Mouse (Mus musculus) thymus, postnatal 4 days (tissue): ENCODE measurements around the gene Zfp697.
"Not testable (repeated sequence)": the region's sequence is repeated elsewhere in the genome, so short reads cannot be mapped to it uniquely, and the experiment has no call there.

Source experiments
- DNase-seq: peaks from one replicate; pipeline ENCODE4 v3.0.0; 2021

The Zfp697 gene

GRCm38 (mm10) chr3:98720740-98721139, 338.5 kb downstream of the Zfp697 start:
- no peak for DNase-seq

GRCm38 (mm10) chr3:98724376-98724775, 342.1 kb downstream of the Zfp697 start, which contains the start of gene Hsd3b2:
Gene Hsd3b2, minus strand, starts transcription at chr3:98724543.
- DNase-seq = no peak

GRCm38 (mm10) chr3:98726281-98726680, 344.0 kb downstream of the Zfp697 start:
- no peak for DNase-seq

- no peak for DNase-seq
Observed at GRCm38 (mm10) chr3:98733724-98734123, 351.5 kb downstream of the Zfp697 start.

- DNase-seq = no peak
Observed at GRCm38 (mm10) chr3:98734340-98734739, 352.1 kb downstream of the Zfp697 start.

GRCm38 (mm10) chr3:98741043-98741442, 358.8 kb downstream of the Zfp697 start:
- not testable (repeated sequence) for DNase-seq

- DNase-seq = no peak
Observed at GRCm38 (mm10) chr3:98752171-98752570, 369.9 kb downstream of the Zfp697 start.

- no peak for DNase-seq
Observed at GRCm38 (mm10) chr3:98756836-98757235, 374.6 kb downstream of the Zfp697 start.

- DNase-seq = no peak
Observed at GRCm38 (mm10) chr3:98764155-98764554, 381.9 kb downstream of the Zfp697 start.

GRCm38 (mm10) chr3:98780921-98781320, 398.7 kb downstream of the Zfp697 start:
- DNase-seq = no peak

- no peak for DNase-seq
Observed at GRCm38 (mm10) chr3:98782181-98782868, 400.1 kb downstream of the Zfp697 start.

GRCm38 (mm10) chr3:98786551-98786950, 404.3 kb downstream of the Zfp697 start:
- DNase-seq = no peak
